Mouse (Mus musculus) embryonic facial prominence, embryonic 11.5 days (tissue): ENCODE results near the gene Sumf2. TPM values are rescaled to one million over a fixed set of nuclear protein-coding genes. Genes with fewer than 3 reads are reported as not detected.

Experiments
- ATAC-seq: fragments of 200-750 bp; cut with Nextera tagmentation; replicated peaks from 2 replicates; pipeline ENCODE4 v1.8.0; 2017; ENCODE audit warnings: low read depth; ENCODE audit not compliant: insufficient number of reproducible peaks, low FRiP score, low TSS enrichment
- DNase-seq: peaks from one replicate; pipeline ENCODE4 v3.0.0-alpha.2; 2015; ENCODE audit warnings: low spot score
- H3K27ac ChIP-seq: fragments of 300-500 bp; sonication (generic); replicated peaks from 2 replicates; pipeline ENCODE4 v1.5.1; 2014; ENCODE audit warnings: mild to moderate bottlenecking, low read depth, low read length, control low read depth
- H3K27me3 ChIP-seq: fragments of 300-500 bp; sonication (generic); 2 replicates; pipeline ENCODE4 v1.6.1; 2014; ENCODE audit warnings: mild to moderate bottlenecking, low read length, moderate library complexity, mixed read lengths; ENCODE audit not compliant: control insufficient read depth, insufficient read depth
- H3K36me3 ChIP-seq: fragments of 300-500 bp; sonication (generic); replicated peaks from 2 replicates; pipeline ENCODE4 v1.6.1; 2014; ENCODE audit warnings: low read depth, mild to moderate bottlenecking, low read length, moderate library complexity, mixed read lengths; ENCODE audit not compliant: control insufficient read depth, insufficient read depth
- H3K4me1 ChIP-seq: fragments of 300-500 bp; sonication (generic); 2 replicates; pipeline ENCODE4 v1.6.1; 2014; ENCODE audit warnings: low read length, mixed read lengths; ENCODE audit not compliant: control insufficient read depth, insufficient read depth
- H3K4me2 ChIP-seq: fragments of 300-500 bp; sonication (generic); 2 replicates; pipeline ENCODE4 v1.6.1; 2014; ENCODE audit warnings: low read depth, mild to moderate bottlenecking, control low read depth, low read length, moderate library complexity
- H3K4me3 ChIP-seq: fragments of 300-500 bp; sonication (generic); 2 replicates; pipeline ENCODE4 v1.5.1; 2014; ENCODE audit warnings: low read depth, low read length, control low read depth
- H3K9ac ChIP-seq: fragments of 300-500 bp; sonication (generic); replicated peaks from 2 replicates; pipeline ENCODE4 v1.6.1; 2014; ENCODE audit warnings: mild to moderate bottlenecking, control low read depth, low read length
- H3K9me3 ChIP-seq: fragments of 300-500 bp; sonication (generic); replicated peaks from 2 replicates; pipeline ENCODE4 v1.6.1; 2016; ENCODE audit warnings: mild to moderate bottlenecking, low read length, inconsistent platforms, mixed read lengths; ENCODE audit not compliant: control insufficient read depth
- WGBS: fragments of 180-500 bp; shearing (Covaris S2); extraction: QIAGEN DNeasy Blood & Tissue Kit; methylation state at CpG from one replicate; pipeline ENCODE4 v1.1.7; 2014; 5-methylcytosine and 5-hydroxymethylcytosine counted together
- polyA plus RNA-seq: library from polyadenylated mRNA; unstranded; fragments of >200 nt; fragmentation: Nextera tagmentation; extraction: Ambion mirVana; gene quantifications from 2 replicates; pipeline ENCODE4 v1.2.1, GENCODE M21; 2014

Sumf2 gene
- polyA plus RNA-seq = 58.3 and 64.4 TPM in 2 replicates

DNA sequence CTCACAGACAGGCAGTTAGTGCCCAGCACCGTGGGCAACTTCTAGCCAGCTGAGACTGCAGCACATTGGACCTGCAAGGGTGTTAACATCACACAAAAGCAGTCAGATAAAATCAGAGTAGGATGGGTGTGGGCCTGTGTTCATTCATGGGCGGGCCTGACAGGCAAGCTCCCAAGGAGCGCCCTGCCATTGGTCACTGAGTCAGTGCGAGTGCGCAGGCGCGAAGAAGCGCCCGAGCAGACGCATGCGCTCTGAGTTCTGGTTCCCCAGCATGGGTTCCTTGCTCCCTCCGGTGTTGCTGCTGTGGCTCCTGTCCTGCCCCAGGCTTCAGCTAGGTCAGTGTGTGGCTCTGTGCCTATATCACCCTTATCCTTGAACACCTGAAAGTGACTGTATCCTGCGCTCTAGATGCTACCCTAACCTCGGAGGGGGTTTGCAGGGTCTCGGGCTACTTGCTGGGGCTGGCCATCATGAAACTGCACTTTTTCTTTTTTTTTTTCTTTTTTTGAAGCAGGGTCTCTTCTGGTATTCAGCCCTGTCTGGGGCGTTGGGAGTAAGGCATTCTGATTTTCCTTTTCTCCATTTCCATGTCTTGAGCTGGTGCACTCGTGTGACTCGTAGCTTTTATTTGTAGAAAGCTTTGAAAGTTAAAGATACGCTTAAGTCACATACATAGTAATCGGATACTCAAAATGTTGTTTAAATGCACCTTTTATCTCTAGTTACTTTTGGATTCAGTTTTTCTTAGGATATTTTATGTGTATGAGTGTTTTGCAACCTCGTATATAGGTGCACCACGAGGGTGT lies at the start of gene Sumf2:
Sumf2 (plus strand) TSS at position 235 of the 806 bp plus-strand sequence.
- DNase-seq (peak; percentile 96), ATAC-seq (peak; percentile 97)
- Histone ChIP-seq H3K9ac (peak within 1 kb of the TSS; percentile 84), H3K4me2 (peak within 1 kb of the TSS; percentile 56), H3K4me1 (no peaks in the 10 kb centered on the region), H3K27me3 (no peaks in the 10 kb centered on the region), H3K27ac (peak within 1 kb of the TSS; percentile 47; the same call in 1 of the 2 replicates), H3K4me3 (peak within 1 kb of the TSS; percentile 66), H3K36me3 (peaks cover 5% of the 10 kb centered on the region), H3K9me3 (no peaks in the 10 kb centered on the region)
- 14% methylated on average over 22 of the region's 22 CpGs for WGBS

DNA sequence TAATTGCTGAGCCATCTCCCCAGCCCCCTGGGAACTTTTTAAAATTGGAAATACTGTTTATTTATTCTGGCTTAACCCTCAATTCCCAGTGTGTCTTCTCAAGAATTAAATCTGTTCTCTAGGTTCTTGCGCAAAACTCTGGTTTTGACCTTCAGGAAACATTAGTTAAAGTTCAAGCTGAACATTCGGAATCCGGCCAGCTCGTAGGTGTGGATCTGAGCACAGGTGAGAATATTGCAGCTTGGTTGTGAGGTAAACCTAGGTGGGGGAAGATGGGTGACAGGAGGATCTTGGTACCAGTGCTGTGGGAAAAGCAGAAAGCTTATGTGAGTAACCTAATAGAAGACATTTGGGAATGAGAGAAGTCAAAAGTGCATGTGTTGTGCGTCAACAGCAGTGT lies 1.9 kb upstream of the Sumf2 start:
- ATAC-seq (no peak), DNase-seq (no peak)
- H3K27me3 ChIP-seq = no peaks in the 10 kb centered on the region
- H3K27ac ChIP-seq = no peak overlapping the region
- H3K9me3 ChIP-seq = no peaks in the 10 kb centered on the region
- peaks cover 5% of the 10 kb centered on the region for H3K36me3 ChIP-seq
- no peaks in the 10 kb centered on the region for H3K4me1 ChIP-seq
- H3K9ac ChIP-seq = no peak overlapping the region
- WGBS = 91% methylated on average over 5 of the region's 5 CpGs
- H3K4me2 ChIP-seq = no peak overlapping the region
- H3K4me3 ChIP-seq = no peak overlapping the region

DNA sequence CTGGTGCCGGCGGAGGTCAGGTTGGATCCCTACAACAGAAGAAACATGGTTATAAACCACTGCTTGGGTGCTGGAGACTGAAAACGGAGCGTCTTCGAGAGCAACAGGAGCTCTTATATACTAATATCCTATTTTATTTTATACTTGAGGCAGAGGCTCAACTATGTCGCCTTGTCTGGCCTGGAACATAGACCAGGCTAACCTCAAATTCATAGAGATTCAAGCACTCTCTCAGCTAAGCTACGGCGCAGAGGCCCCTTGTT lies 703 bp downstream of the Sumf2 start:
- DNase-seq (no peak), ATAC-seq (no peak)
- Histone ChIP-seq H3K27ac (no peak overlapping the region), H3K4me1 (no peaks in the 10 kb centered on the region), H3K9me3 (no peaks in the 10 kb centered on the region), H3K4me3 (peak overlapping the region; percentile 66), H3K4me2 (peak overlapping the region; percentile 56), H3K9ac (peak overlapping the region; percentile 84; the same call in 1 of the 2 replicates), H3K27me3 (no peaks in the 10 kb centered on the region), H3K36me3 (peaks cover 5% of the 10 kb centered on the region)
- 66% methylated on average over 8 of the region's 8 CpGs for WGBS

DNA sequence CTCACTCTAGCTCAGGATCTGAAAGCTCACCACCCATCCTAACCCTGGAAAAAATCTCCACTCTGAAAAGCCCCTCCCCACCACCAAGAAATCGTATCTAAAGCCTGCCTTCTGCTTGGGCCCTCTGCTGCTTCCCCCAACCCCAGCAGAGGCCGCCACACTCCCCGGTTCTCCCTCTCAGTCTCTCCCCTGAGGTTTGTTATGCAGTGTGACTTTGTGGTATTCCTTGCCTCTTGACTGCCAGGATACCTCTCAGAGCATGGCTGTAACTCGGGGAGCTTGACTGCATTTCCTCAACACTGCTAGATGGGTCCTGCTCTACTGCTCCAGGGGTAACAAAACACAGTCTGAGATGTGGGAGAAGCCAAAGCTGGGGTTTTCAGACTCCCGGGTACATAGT lies 8.4 kb downstream of the Sumf2 start:
- no peaks in the 10 kb centered on the region for H3K9me3 ChIP-seq
- H3K36me3 ChIP-seq = no peaks in the 10 kb centered on the region; the same call in 1 of the 2 replicates
- no peaks in the 10 kb centered on the region for H3K4me1 ChIP-seq
- no peak overlapping the region for H3K4me3 ChIP-seq
- no peak for DNase-seq
- no peak overlapping the region for H3K27ac ChIP-seq
- no peak overlapping the region for H3K9ac ChIP-seq
- no peaks in the 10 kb centered on the region for H3K27me3 ChIP-seq
- no peak for ATAC-seq
- 38% methylated on average over 5 of the region's 5 CpGs for whole genome bisulfite sequencing
- H3K4me2 ChIP-seq = no peak overlapping the region

DNA sequence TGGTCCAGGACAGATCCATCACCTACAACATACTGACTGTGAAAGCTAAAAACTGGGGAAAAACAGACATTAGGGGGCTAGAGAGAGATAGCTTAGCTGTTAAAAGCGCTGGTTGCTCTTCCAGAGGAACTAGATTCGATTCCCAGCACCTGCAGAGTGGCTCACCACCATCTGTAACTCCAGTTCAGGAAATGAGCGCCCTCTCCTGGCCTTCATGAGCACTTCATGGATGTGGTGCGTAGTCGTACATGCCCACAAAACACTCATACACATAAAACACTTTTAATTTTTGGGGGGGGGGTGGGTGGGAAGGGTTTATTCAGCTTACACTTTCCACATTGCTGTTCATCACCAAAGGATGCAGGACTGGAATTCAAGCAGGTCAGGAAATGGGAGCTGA lies 9.6 kb downstream of the Sumf2 start:
- no peak overlapping the region for H3K9ac ChIP-seq
- DNase-seq (no peak), ATAC-seq (no peak)
- no peak overlapping the region for H3K4me2 ChIP-seq
- no peaks in the 10 kb centered on the region for H3K9me3 ChIP-seq
- H3K27me3 ChIP-seq = no peaks in the 10 kb centered on the region
- no peaks in the 10 kb centered on the region for H3K4me1 ChIP-seq
- no peaks in the 10 kb centered on the region; the same call in 1 of the 2 replicates for H3K36me3 ChIP-seq
- no peak overlapping the region for H3K4me3 ChIP-seq
- no peak overlapping the region for H3K27ac ChIP-seq
- WGBS = 81% methylated on average over 5 of the region's 5 CpGs

DNA sequence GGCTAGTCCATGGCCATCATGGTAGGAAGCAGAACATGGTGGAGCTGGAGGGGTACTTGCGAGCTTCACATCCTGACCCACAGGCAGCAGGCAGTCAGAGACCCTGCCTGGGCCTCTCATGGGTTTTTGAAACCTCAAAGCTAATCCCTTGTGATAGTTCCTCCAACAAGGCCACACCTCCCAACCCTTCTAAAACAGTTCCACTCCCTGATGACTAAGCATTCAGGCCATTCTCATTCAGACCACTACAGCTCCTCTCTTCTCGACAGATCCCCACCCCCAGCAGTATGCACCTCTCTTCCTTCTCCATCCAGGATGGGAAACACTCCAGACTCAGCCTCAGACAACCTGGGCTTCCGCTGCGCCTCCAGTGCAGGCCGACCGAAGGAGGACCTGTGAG lies 15.5 kb downstream of the Sumf2 start:
- 96% methylated on average over 6 of the region's 6 CpGs for WGBS
- H3K36me3 ChIP-seq = peaks cover 2% of the 10 kb centered on the region; the same call in 1 of the 2 replicates
- no peaks in the 10 kb centered on the region for H3K4me1 ChIP-seq
- no peaks in the 10 kb centered on the region for H3K27me3 ChIP-seq
- no peaks in the 10 kb centered on the region for H3K9me3 ChIP-seq
- no peak for DNase-seq
- no peak for ATAC-seq
- H3K27ac ChIP-seq = no peak overlapping the region
- no peak overlapping the region for H3K4me2 ChIP-seq
- no peak overlapping the region for H3K9ac ChIP-seq
- no peak overlapping the region for H3K4me3 ChIP-seq

DNA sequence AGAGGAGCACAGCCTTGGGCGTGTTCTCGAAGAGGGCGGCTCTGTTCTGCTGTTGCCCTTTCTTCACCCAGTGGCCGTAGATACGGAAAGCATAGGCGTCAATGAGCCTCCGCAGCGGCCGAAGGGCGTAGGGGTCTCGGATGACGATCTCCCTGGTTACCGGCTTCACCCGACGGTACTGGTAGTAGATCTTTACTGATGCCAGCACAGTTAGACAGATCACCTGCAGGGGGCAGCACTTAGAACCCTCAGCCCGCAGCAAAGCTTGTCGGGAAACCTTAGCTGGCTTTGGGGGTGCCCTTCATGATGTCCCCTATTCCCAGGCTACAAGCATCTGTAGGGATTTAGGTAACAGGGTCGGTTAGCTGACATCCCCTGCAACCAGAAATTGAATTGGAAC lies 17.7 kb downstream of the Sumf2 start:
- WGBS = 11% methylated on average over 18 of the region's 18 CpGs

DNA sequence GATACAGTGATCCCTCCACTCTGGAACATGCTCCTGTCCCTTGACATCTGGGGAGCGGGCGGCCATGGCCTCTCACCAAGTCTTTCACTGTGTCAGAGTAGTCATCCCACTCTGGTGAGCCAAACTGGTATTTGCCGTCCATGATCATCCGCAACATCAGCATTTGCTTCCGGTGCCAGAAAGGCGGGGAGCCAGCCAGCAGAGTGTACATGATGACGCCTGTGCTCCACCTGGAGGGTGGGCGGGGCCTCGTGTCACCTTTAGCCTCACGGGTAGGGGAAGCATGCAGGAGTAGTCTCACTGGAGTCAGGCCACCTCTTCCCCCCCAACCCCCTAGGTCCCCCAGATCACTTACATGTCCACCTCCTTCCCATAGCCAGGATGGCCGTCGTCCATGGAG lies 19.1 kb downstream of the Sumf2 start:
- H3K27ac ChIP-seq = no peak overlapping the region
- no peaks in the 10 kb centered on the region for H3K9me3 ChIP-seq
- DNase-seq (no peak), ATAC-seq (no peak)
- no peak overlapping the region for H3K4me2 ChIP-seq
- H3K9ac ChIP-seq = no peak overlapping the region
- 86% methylated on average over 12 of the region's 12 CpGs for WGBS
- H3K4me3 ChIP-seq = no peak overlapping the region
- no peaks in the 10 kb centered on the region for H3K27me3 ChIP-seq
- peaks cover 2% of the 10 kb centered on the region; the same call in 1 of the 2 replicates for H3K36me3 ChIP-seq
- H3K4me1 ChIP-seq = no peaks in the 10 kb centered on the region

More for the DNA sequence above, 17.7 kb downstream of the Sumf2 start:
- Histone ChIP-seq H3K4me1 (no peaks in the 10 kb centered on the region), H3K27ac (no peak overlapping the region), H3K27me3 (no peaks in the 10 kb centered on the region), H3K36me3 (peaks cover 2% of the 10 kb centered on the region; the same call in 1 of the 2 replicates), H3K9me3 (no peaks in the 10 kb centered on the region), H3K4me2 (peak overlapping the region; percentile 5), H3K9ac (no peak overlapping the region), H3K4me3 (no peak overlapping the region)
- DNase-seq (peak; percentile 42), ATAC-seq (no peak)
